Mouse (Mus musculus) lung, adult 2 months (tissue): ENCODE data around the gene Cfap43. TPM values are rescaled to one million over a fixed set of nuclear protein-coding genes. Genes with fewer than 3 reads are reported as not detected.
A peak's percentile ranks its signal among the peaks of the same experiment; 100 is the strongest.

ENCODE experiments used
- DNase-seq: peaks from one replicate; pipeline ENCODE4 v3.0.0; 2022
- H3K4me1 ChIP-seq: fragments of 200-500 bp; 2 replicates; pipeline ENCODE4 v1.6.1; 2011; ENCODE audit warnings: low read length; ENCODE audit not compliant: control insufficient read depth, insufficient read depth
- H3K4me3 ChIP-seq: fragments of 200-500 bp; replicated peaks from 2 replicates; pipeline ENCODE3; 2011; ENCODE audit warnings: low read depth, mild to moderate bottlenecking, control low read depth, low read length; ENCODE audit errors: extremely low read depth
- CTCF ChIP-seq: fragments of 200-500 bp; IDR thresholded peaks from 2 replicates; pipeline ENCODE4 v1.5.1; 2011; ENCODE audit warnings: mild to moderate bottlenecking, low read length, control low read depth; ENCODE audit not compliant: insufficient read depth
- POLR2A ChIP-seq: fragments of 200-500 bp; IDR thresholded peaks from 2 replicates; pipeline ENCODE4 v1.6.1; 2011; ENCODE audit warnings: low read depth, mild to moderate bottlenecking, control low read depth, low read length, borderline replicate concordance; ENCODE audit errors: extremely low read depth
- WGBS: fragments of 180-500 bp; shearing (Covaris S2); methylation state at CpG from one replicate; pipeline ENCODE4 v1.1.7; 2018; 5-methylcytosine and 5-hydroxymethylcytosine counted together
- polyA plus RNA-seq: library from polyadenylated mRNA; depleted of rRNA; stranded (reverse); fragments of >200 nt; gene quantifications from 2 replicates; pipeline ENCODE4 v1.2.3, GENCODE M21; 2012; rRNA removed

The Cfap43 gene
- polyA plus RNA-seq: 7.0 and 7.1 TPM in 2 replicates

DNA sequence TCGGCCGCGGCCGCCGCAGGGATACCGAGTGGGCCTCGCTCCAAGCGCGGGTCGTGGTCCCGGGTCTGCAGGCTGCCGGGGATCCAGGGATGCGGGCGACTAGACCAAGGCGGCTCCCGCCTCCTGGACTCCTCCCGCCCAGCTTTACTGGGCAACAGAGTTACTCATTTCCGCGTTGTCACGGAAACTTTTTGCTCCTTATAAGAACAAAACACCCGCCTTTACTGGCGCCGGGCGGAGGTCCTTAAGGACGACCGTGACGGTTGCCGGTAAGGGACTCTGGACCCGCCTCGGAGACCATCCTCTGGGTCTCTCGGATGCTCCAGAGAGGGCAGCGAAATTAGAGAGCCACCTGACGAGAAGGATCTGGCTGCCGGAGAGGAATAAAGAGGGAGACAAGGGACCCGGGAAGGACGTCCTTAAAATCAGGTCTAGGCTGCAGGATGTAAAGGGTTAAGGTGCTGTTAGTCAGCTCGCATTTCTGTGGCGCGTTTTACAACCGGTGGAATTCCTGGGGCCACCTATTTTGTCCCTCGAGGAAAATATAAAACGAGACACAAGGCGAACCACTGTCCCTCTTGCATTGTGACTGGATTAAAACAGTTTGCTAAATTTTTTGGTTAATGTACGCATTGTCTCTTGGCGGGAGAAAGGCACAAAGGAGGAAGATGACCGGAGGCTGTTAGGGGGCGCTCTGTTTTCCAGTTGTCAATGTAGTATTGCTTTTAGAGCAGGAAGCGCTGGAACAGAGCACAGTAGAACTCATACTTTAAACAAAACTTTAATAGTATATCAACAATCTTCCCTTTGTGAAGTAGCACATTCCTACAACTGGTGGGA lies at the start of gene Cfap43, which contains the start of gene Itprip:
TSS of gene Cfap43 (minus strand) at position 162 of the 840 bp plus-strand sequence.
TSS of gene Itprip (minus strand) at position 174 of the 840 bp plus-strand sequence.
- peaks cover 8% of the 10 kb centered on the region for H3K4me1 ChIP-seq
- TF ChIP-seq POLR2A (peak; percentile 82; the same call in 1 of the 2 replicates), CTCF (0 out of 2 replicates have a peak, but pooled peaks have one; percentile 25)
- H3K4me3 ChIP-seq: peak within 1 kb of the TSS; percentile 79
- under 1% methylated on average over 48 of the region's 48 CpGs for WGBS
- peak; percentile 88 for DNase-seq

DNA sequence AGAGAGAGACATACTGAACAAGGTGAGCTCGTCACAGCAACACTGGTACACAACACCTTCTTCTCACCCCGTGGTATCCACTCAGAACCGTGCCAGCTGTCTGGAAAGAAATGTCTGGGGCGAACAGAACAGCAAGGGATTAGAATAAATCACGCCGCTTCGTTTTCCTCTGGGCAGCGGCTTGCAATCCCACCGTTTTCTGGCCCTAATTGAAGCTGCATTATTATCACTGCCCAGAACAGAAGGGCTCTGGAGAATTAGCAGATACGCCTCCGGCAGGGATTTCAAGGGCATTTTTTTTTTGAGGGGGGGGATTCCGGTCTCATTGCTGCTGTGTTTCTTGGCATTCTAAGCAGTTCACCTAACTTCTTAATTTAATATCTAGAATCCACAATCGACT lies 39.1 kb upstream of the Cfap43 start:
- Histone ChIP-seq H3K4me1 (no peaks in the 10 kb centered on the region), H3K4me3 (no peak overlapping the region)
- 72% methylated on average over 13 of the region's 13 CpGs for WGBS
- TF ChIP-seq POLR2A (no peak), CTCF (no peak)
- no peak for DNase-seq

DNA sequence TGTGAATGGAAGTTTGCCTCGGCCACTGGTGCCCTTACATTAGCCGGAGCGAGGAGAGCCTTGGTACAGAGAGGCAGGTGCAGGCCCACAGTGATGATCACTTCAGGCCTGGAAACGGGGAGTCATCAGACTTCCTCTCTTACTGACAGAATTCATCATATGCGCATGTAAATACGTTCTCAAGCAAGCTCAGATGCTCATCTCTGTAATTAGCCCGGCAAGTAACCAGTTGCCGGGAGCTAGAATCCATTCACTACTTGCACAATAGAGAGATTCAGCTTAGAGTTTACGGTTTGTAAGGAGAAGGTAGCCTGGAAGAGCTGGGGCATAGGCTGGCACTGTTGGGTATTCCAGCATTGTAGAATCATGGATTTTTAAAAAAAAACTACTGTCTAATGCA lies 34.1 kb upstream of the Cfap43 start:
- no peak overlapping the region for H3K4me3 ChIP-seq
- DNase-seq: no peak
- H3K4me1 ChIP-seq: no peaks in the 10 kb centered on the region
- WGBS: 87% methylated on average over 9 of the region's 9 CpGs
- TF ChIP-seq POLR2A: no peak
- TF ChIP-seq CTCF: no peak

DNA sequence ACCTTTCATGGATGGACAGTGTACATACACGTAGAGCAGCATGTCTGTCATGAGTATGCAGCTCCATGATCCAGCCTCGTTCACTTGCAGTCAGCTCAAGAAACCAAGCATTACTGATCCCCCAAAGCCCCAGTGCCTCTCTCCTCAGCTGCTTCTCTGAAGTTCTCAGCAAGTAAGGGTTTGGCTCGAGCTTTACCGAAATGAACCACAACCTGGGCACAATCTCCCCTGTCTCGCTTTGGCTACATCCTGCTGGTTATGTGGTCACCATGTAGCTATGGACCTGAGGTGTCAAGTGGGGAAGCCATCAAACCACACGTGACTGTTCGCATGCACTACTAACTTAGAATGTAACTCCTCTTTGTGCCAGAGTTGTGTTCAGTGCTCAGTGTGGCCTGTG lies 31.9 kb upstream of the Cfap43 start:
- no peak overlapping the region for H3K4me3 ChIP-seq
- TF ChIP-seq CTCF (no peak), POLR2A (no peak)
- H3K4me1 ChIP-seq: no peaks in the 10 kb centered on the region
- DNase-seq: no peak
- WGBS: 77% methylated on average over 7 of the region's 7 CpGs

DNA sequence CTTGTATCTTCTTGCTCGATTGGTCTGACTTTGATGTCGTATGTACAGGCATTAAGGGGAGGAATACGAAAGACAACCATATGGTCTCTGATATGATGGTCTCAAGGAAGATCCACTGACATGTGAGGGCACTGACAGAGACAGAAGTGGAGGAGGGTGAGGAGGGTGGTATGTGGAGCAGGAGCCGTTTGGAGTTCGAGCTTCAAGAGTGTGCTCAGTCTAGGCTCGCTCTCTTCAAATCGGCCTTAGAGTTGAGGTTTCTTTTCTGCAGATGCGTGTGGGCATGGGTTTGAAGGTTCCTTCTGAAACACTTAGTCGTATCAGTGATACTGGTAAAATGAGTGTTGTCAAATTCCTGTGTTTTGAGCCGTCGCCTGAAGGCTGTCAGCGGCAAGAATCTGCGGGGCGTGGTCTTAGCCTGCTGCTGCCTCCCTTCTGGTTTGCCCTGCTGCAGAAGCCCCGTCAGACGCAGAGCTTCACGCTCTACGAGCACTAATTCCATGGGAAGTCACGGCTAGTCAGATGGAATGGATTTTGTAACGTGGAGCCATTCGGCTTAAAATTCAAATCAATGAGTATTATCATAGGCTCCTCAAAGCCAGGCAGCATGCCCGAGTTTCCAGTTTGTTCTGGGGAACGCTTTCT lies 27.9 kb upstream of the Cfap43 start:
- no peak for DNase-seq
- Histone ChIP-seq H3K4me1 (no peaks in the 10 kb centered on the region), H3K4me3 (no peak overlapping the region)
- 38% methylated on average over 23 of the region's 23 CpGs for WGBS
- TF ChIP-seq CTCF (no peak), POLR2A (no peak)

DNA sequence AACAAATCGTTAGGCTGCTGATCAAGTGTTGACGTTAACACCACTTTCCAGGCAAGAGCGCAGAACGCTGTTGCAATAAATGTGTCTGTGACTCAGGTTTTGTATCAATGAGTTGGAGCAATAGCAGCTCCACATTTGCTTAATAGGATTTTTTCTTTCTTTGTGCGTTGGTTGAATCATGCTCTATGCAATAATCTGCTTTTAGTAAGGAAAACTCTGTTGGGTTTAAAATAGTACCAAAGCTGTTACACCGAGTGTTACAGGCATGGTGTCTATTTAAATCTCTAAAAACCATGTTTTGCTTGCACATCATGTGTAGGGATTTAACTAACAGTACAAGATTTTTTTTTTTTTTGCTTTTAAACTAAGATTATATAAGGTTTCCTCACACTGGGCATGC lies 20.3 kb upstream of the Cfap43 start:
- TF ChIP-seq POLR2A (no peak), CTCF (no peak)
- 0 out of 2 replicates have a peak, but pooled peaks cover 4% of the 10 kb centered on the region for H3K4me1 ChIP-seq
- 70% methylated on average over 6 of the region's 6 CpGs for WGBS
- H3K4me3 ChIP-seq: no peak overlapping the region
- DNase-seq: no peak

DNA sequence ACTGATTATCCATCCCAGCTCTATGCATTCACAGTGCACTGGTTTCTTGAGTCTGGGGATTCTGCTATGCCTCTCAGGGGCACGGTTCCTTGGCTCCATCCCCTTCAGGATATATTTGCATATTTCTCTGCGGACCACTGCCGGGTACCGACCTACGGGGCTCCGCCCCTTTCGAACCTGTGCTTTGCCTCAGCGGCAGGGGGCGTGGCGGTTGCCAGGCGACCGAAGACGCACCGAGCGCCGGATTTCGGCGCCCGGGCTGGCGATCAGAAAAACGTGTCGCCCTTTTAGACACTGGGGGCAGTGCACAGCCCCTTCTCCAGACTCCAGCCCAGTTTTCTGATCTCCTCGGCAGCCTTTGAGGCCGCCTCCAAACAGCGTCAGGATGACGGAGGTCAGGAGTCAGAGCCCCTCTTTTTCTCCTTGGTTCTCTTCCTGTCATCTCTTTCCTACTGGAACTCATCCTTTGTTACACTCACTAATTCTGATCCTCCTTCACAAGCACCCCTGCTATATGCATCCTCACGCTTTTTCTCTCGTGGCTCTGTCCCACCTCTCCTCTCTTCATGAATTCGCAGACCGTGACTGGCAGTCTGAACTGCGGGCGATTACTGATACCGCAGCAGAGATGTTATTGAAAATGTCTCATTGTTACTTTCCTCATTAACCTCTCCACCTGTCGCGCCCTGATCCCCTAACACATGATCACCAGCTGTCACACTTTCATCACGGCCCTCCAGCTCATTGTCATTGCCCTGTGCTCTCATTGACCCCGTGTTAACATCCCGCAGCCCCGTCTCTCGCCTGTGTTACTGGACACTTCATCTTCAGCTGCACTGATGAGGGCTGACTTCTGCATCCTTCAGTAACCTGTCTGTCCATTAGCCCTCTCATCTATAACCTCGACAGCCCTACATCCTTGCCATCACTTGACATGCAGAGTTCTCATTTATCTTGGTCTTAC lies 18.6 kb upstream of the Cfap43 start, which contains the start of gene Cfap58:
TSS of gene Cfap58 (plus strand) at position 233 of the 964 bp plus-strand sequence.
- TF ChIP-seq CTCF (no peak), POLR2A (no peak)
- H3K4me1 ChIP-seq: 0 out of 2 replicates have a peak, but pooled peaks cover 4% of the 10 kb centered on the region
- H3K4me3 ChIP-seq: peak within 1 kb of the TSS; percentile 39
- DNase-seq: peak; percentile 51
- WGBS: 5% methylated on average over 41 of the region's 41 CpGs

DNA sequence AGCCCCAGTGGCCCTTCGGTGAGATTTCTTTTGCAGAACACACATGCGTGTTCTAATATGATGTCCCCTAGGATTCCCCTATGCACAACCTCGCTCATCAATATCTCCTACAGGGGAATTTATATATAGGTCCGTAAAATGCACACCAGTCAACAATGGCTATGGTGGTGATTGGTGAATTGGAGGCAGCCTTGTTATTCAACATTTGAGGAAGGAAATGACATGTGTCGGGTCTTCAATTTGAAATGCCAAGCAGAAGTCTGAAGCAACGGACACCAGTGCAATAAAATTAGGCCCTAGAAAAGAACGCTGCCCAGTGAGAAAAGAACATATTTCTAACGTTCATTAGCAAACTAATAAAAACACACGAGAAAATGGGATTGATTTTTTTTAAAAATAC lies 17.9 kb upstream of the Cfap43 start:
- Histone ChIP-seq H3K4me1 (0 out of 2 replicates have a peak, but pooled peaks cover 4% of the 10 kb centered on the region), H3K4me3 (no peak overlapping the region)
- no peak for DNase-seq
- TF ChIP-seq POLR2A: no peak
- no peak for TF ChIP-seq CTCF
- WGBS: 58% methylated on average over 9 of the region's 9 CpGs

DNA sequence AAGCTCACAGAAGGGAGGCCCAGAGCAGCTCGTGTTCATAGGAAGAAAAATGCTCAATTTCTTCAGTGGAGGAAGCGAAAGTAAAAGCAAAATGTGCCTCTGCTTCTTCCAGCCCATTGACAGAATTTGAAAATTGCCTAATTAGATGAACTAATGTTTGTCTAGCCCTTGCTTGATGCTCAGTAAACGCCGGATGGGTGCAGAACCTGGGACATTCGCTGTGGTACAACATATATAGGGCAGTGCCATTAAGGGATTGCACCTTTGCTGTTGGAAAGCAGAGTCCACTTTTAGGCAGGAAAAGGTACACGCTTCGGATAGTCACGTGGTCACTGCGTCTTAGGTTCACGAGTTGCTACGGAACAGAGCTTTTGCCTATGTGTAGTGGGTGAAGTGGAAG lies 17.4 kb upstream of the Cfap43 start:
- 77% methylated on average over 11 of the region's 11 CpGs for WGBS
- DNase-seq: no peak
- TF ChIP-seq POLR2A (no peak), CTCF (no peak)
- Histone ChIP-seq H3K4me1 (0 out of 2 replicates have a peak, but pooled peaks cover 4% of the 10 kb centered on the region), H3K4me3 (peak overlapping the region; percentile 28)
